Mouse (Mus musculus) bone marrow macrophage, adult 2 months (primary cell): ENCODE results near the gene Gna13.

Experiments
- CTCF ChIP-seq: IDR thresholded peaks from 2 replicates; pipeline ENCODE4 v1.5.1; 2012; ENCODE audit warnings: low read depth, mild to moderate bottlenecking, low read length, moderate library complexity
- POLR2A ChIP-seq: IDR thresholded peaks from 2 replicates; pipeline ENCODE4 v1.6.1; 2012; ENCODE audit warnings: mild to moderate bottlenecking, low read depth, low read length, borderline replicate concordance

GRCm38 (mm10) chr11:109361631-109362462 is 784 bp upstream of the Gna13 start:
- no peak for TF ChIP-seq CTCF
- TF ChIP-seq POLR2A: no peak
